8 mouse cellular contexts compared by ENCODE assay signal in genomic region chr9:45984409-45985228, GRCm38 (mm10). TPM values are rescaled to one million over a fixed set of nuclear protein-coding genes. Genes with fewer than 3 reads are reported as not detected.
DNase-seq lines count a peak whose midpoint lies in the region; ATAC-seq lines count a peak whose summit lies in the region.

No protein-coding gene starts in this region.

- DNase-seq in CD4-positive helper T cell, adult 2 months (ENCODE audit: low read depth, low spot score) = peak; percentile 90
- peak; percentile 75 for DNase-seq in brain, embryonic 18.5 days (ENCODE audit: low read depth, low spot score)
- DNase-seq in kidney, postnatal 14 days = peak; percentile 92
- peak; percentile 84 for DNase-seq in liver, embryonic 13.5 days
- peak; percentile 97 for DNase-seq in neural tube, embryonic 10.5 days (ENCODE audit: extremely low spot score, low spot score)

- peak overlapping the region; percentile 89 to 95 for H3K27ac ChIP-seq in heart, embryonic 14.5 days (replicated peaks in 1 of 2; ENCODE audit: control insufficient read depth in 1 of 2, insufficient read depth in 1 of 2, low read depth in 2 of 2, low read length in 2 of 2)
- peak overlapping the region; percentile 88 for H3K27ac ChIP-seq in liver, embryonic 13.5 days
- peak overlapping the region; percentile 96 for H3K27ac ChIP-seq in stomach, embryonic 16.5 days (ENCODE audit: low read length)

- H3K36me3 ChIP-seq in heart, embryonic 14.5 days (ENCODE audit: control insufficient read depth, insufficient read depth, low read length) = 0 out of 2 replicates have a peak, but pooled peaks cover 3% of the 10 kb centered on the region
- H3K36me3 ChIP-seq in liver, embryonic 13.5 days = peaks cover 14% of the 10 kb centered on the region
- H3K36me3 ChIP-seq in stomach, embryonic 16.5 days (ENCODE audit: control insufficient read depth, insufficient read depth, low read length) = no peaks in the 10 kb centered on the region

- peak overlapping the region; percentile 80 for H3K4me2 ChIP-seq in heart, embryonic 14.5 days (ENCODE audit: low read length)
- H3K4me2 ChIP-seq in liver, embryonic 13.5 days = peak overlapping the region; percentile 80
- H3K4me2 ChIP-seq in stomach, embryonic 16.5 days (ENCODE audit: low read depth, low read length) = peak overlapping the region; percentile 94

- under 1% methylated on average over 53 of the region's 76 CpGs for WGBS in heart, embryonic 14.5 days
- WGBS in liver, embryonic 13.5 days (ENCODE audit: insufficient replicate concordance) = under 1% methylated on average over 75 of the region's 76 CpGs
- under 1% methylated on average over 70 of the region's 76 CpGs for WGBS in stomach, embryonic 16.5 days

- ATAC-seq in erythroid progenitor cell, adult 5-6 weeks (replicated peaks; ENCODE audit: low FRiP score, poor library complexity, severe bottlenecking) = peak; percentile 88
- peak; percentile 84 for ATAC-seq in heart, embryonic 14.5 days (ENCODE audit: insufficient number of reproducible peaks, insufficient read depth, low FRiP score, low read depth)
- ATAC-seq in liver, embryonic 13.5 days (ENCODE audit: low read depth) = peak; percentile 89
- ATAC-seq in stomach, embryonic 16.5 days (ENCODE audit: insufficient read depth, low FRiP score) = peak; percentile 91

- H3K4me1 ChIP-seq in heart, embryonic 14.5 days (ENCODE audit: control insufficient read depth in 2 of 2, insufficient read depth in 2 of 2, low read length in 2 of 2) = peaks cover 9 to 20% of the 10 kb centered on the region in 2 experiments
- peaks cover 49% of the 10 kb centered on the region for H3K4me1 ChIP-seq in liver, embryonic 13.5 days (replicated peaks)
- H3K4me1 ChIP-seq in stomach, embryonic 16.5 days (ENCODE audit: control insufficient read depth, insufficient read depth, low read length) = peaks cover 24% of the 10 kb centered on the region; the same call in 1 of the 2 replicates

- peak overlapping the region; percentile 63 to 92 for H3K4me3 ChIP-seq in heart, embryonic 14.5 days (ENCODE audit: control insufficient read depth in 1 of 2, insufficient read depth in 1 of 2, low read depth in 1 of 2, low read length in 2 of 2)
- H3K4me3 ChIP-seq in liver, embryonic 13.5 days (replicated peaks) = peak overlapping the region; percentile 92
- peak overlapping the region; percentile 86 for H3K4me3 ChIP-seq in stomach, embryonic 16.5 days (replicated peaks; ENCODE audit: low read length)

- H3K9me3 ChIP-seq in heart, embryonic 14.5 days (ENCODE audit: control insufficient read depth, low read length) = no peaks in the 10 kb centered on the region
- no peaks in the 10 kb centered on the region for H3K9me3 ChIP-seq in liver, embryonic 13.5 days (replicated peaks)
- no peaks in the 10 kb centered on the region for H3K9me3 ChIP-seq in stomach, embryonic 16.5 days (replicated peaks; ENCODE audit: control insufficient read depth, low read length)

- H3K27me3 ChIP-seq in heart, embryonic 14.5 days (ENCODE audit: control insufficient read depth, insufficient read depth, low read length) = no peaks in the 10 kb centered on the region
- no peaks in the 10 kb centered on the region for H3K27me3 ChIP-seq in liver, embryonic 13.5 days
- no peaks in the 10 kb centered on the region for H3K27me3 ChIP-seq in stomach, embryonic 16.5 days (ENCODE audit: control insufficient read depth, insufficient read depth, low read length)

- peak overlapping the region; percentile 96 for H3K9ac ChIP-seq in heart, embryonic 14.5 days (ENCODE audit: low read length)
- peak overlapping the region; percentile 93 for H3K9ac ChIP-seq in liver, embryonic 13.5 days
- H3K9ac ChIP-seq in stomach, embryonic 16.5 days (ENCODE audit: low read length) = peak overlapping the region; percentile 99

RNA-seq across cellular contexts. Expression of gene Pafah1b2, which starts 27.9 kb away (rescaled TPM):
- total RNA-seq in erythroid progenitor cell, adult 5-6 weeks (2015; ENCODE audit: low replicate concordance) = 29.3 and 31.4 TPM in 2 replicates
- 52.9 and 68.6 TPM in 2 replicates for total RNA-seq in erythroid progenitor cell, adult 5-6 weeks (2017; ENCODE audit: low replicate concordance)
- 141 and 148 TPM in 2 replicates for polyA plus RNA-seq in heart, embryonic 14.5 days (2014; fragmentation: Nextera tagmentation; extraction: Ambion mirVana)
- polyA plus RNA-seq in liver, embryonic 13.5 days (2015; fragmentation: Nextera tagmentation; extraction: Ambion mirVana) = 80.3 and 92.8 TPM in 2 replicates
- 143 and 152 TPM in 2 replicates for polyA plus RNA-seq in stomach, embryonic 16.5 days (2015; fragmentation: Nextera tagmentation; extraction: Ambion mirVana)

RNA-seq across cellular contexts. Expression of gene Sik3, which starts 28.0 kb away (rescaled TPM):
- 4.6 and 6.5 TPM in 2 replicates for total RNA-seq in erythroid progenitor cell, adult 5-6 weeks (2015; ENCODE audit: low replicate concordance)
- total RNA-seq in erythroid progenitor cell, adult 5-6 weeks (2017; ENCODE audit: low replicate concordance) = 1.4 and 11.6 TPM in 2 replicates
- 13.1 and 14.1 TPM in 2 replicates for polyA plus RNA-seq in heart, embryonic 14.5 days (2014; fragmentation: Nextera tagmentation; extraction: Ambion mirVana)
- 2.4 and 2.8 TPM in 2 replicates for polyA plus RNA-seq in liver, embryonic 13.5 days (2015; fragmentation: Nextera tagmentation; extraction: Ambion mirVana)
- 5.1 and 5.7 TPM in 2 replicates for polyA plus RNA-seq in stomach, embryonic 16.5 days (2015; fragmentation: Nextera tagmentation; extraction: Ambion mirVana)

RNA-seq across cellular contexts. Expression of gene Sidt2, which starts 29.6 kb away (rescaled TPM):
- 16.3 and 20.5 TPM in 2 replicates for total RNA-seq in erythroid progenitor cell, adult 5-6 weeks (2015; ENCODE audit: low replicate concordance)
- total RNA-seq in erythroid progenitor cell, adult 5-6 weeks (2017; ENCODE audit: low replicate concordance) = 17.2 and 22.2 TPM in 2 replicates
- 36.5 and 43.9 TPM in 2 replicates for polyA plus RNA-seq in heart, embryonic 14.5 days (2014; fragmentation: Nextera tagmentation; extraction: Ambion mirVana)
- polyA plus RNA-seq in liver, embryonic 13.5 days (2015; fragmentation: Nextera tagmentation; extraction: Ambion mirVana) = 17.7 and 19.6 TPM in 2 replicates
- 40.9 and 41.7 TPM in 2 replicates for polyA plus RNA-seq in stomach, embryonic 16.5 days (2015; fragmentation: Nextera tagmentation; extraction: Ambion mirVana)

RNA-seq across cellular contexts. Expression of gene Tagln, which starts 48.8 kb away (rescaled TPM):
- total RNA-seq in erythroid progenitor cell, adult 5-6 weeks (2015; ENCODE audit: low replicate concordance) = not detected in 2 replicates
- not detected in 2 replicates for total RNA-seq in erythroid progenitor cell, adult 5-6 weeks (2017; ENCODE audit: low replicate concordance)
- 122 and 143 TPM in 2 replicates for polyA plus RNA-seq in heart, embryonic 14.5 days (2014; fragmentation: Nextera tagmentation; extraction: Ambion mirVana)
- polyA plus RNA-seq in liver, embryonic 13.5 days (2015; fragmentation: Nextera tagmentation; extraction: Ambion mirVana) = 7.5 and 8.0 TPM in 2 replicates
- polyA plus RNA-seq in stomach, embryonic 16.5 days (2015; fragmentation: Nextera tagmentation; extraction: Ambion mirVana) = 572 and 707 TPM in 2 replicates

Comparison
In these comparisons a context has a peak if more than half of its experiments do, and no peak if none do; other contexts are left out.
1. Peak in every context shown above with its lines: DNase-seq, ATAC-seq, H3K4me3 ChIP-seq and H3K27ac ChIP-seq.